Mouse (Mus musculus) frontal cortex, postnatal 14 days (tissue): Measurements from ENCODE around the gene Pdik1l.
A peak's percentile ranks its signal among the peaks of the same experiment; 100 is the strongest.
"Not testable (repeated sequence)": the region's sequence is repeated elsewhere in the genome, so short reads cannot be mapped to it uniquely, and the experiment has no call there.

Experiments used
- DNase-seq, 2 experiments: peaks; one replicate each; pipeline ENCODE4 v3.0.0; 2022; ENCODE audit warnings: low spot score in 2 of 2

Gene Pdik1l

GRCm38 (mm10) chr4:134298626-134299497 lies 11.2 kb upstream of the Pdik1l start:
- DNase-seq: no peak

- DNase-seq: no peak
These were observed 9.7 kb upstream of the Pdik1l start for GRCm38 (mm10) chr4:134297369-134297768.

GRCm38 (mm10) chr4:134296523-134296922 lies 8.8 kb upstream of the Pdik1l start:
- DNase-seq: no peak

- DNase-seq: not testable (repeated sequence)
These were observed 8.4 kb upstream of the Pdik1l start for GRCm38 (mm10) chr4:134296096-134296495.

GRCm38 (mm10) chr4:134293692-134294163 lies 6.0 kb upstream of the Pdik1l start:
- no peak for DNase-seq

GRCm38 (mm10) chr4:134293061-134293691 lies 5.5 kb upstream of the Pdik1l start:
- DNase-seq: no peak

- DNase-seq: peak in 1 of 2 experiments; percentile 68
These were observed 4.4 kb upstream of the Pdik1l start for GRCm38 (mm10) chr4:134292067-134292466.

- DNase-seq: no peak
These were observed 932 bp upstream of the Pdik1l start for GRCm38 (mm10) chr4:134288397-134289256.

- DNase-seq: peak; percentile 87 to 95
These were observed 529 bp downstream of the Pdik1l start for GRCm38 (mm10) chr4:134287168-134287564.

GRCm38 (mm10) chr4:134286226-134287167 lies 1.2 kb downstream of the Pdik1l start:
- no peak for DNase-seq

GRCm38 (mm10) chr4:134284942-134285341 lies 2.8 kb downstream of the Pdik1l start:
- no peak for DNase-seq

- no peak for DNase-seq
These were observed 14.0 kb downstream of the Pdik1l start for GRCm38 (mm10) chr4:134273417-134274345.

- no peak for DNase-seq
These were observed 14.8 kb downstream of the Pdik1l start for GRCm38 (mm10) chr4:134272731-134273416.

GRCm38 (mm10) chr4:134271979-134272378 lies 15.7 kb downstream of the Pdik1l start:
- no peak for DNase-seq

GRCm38 (mm10) chr4:134269622-134270021 lies 18.1 kb downstream of the Pdik1l start:
- DNase-seq: not testable (repeated sequence)

- DNase-seq: no peak
These were observed 19.5 kb downstream of the Pdik1l start for GRCm38 (mm10) chr4:134268102-134268655.

- no peak for DNase-seq
These were observed 21.7 kb downstream of the Pdik1l start for GRCm38 (mm10) chr4:134265860-134266585.

- DNase-seq: no peak
These were observed 24.5 kb downstream of the Pdik1l start for GRCm38 (mm10) chr4:134263191-134263590.
